Comparison of ENCODE assay signal across 18 mouse cellular contexts in genomic region chr6:12602161-12602560, GRCm38 (mm10).
"Had no signal": no experiment of that assay in that cellular context is flagged by ENCODE, and none has a peak within 500 bp of the region (broad histone marks: within the 10 kb centered on the region; RNA-seq: fewer than 3 reads in every experiment).

No protein-coding gene starts in this region.

- H3K4me3 ChIP-seq: limb, embryonic 12.5 days; limb, embryonic 15.5 days; neural tube, embryonic 13.5 days; stomach, embryonic 15.5 days had no signal

- H3K4me2 ChIP-seq: limb, embryonic 12.5 days; limb, embryonic 15.5 days; liver, embryonic 11.5 days; lung, embryonic 14.5 days; neural tube, embryonic 13.5 days; stomach, embryonic 15.5 days had no signal

- H3K9me3 ChIP-seq: limb, embryonic 12.5 days; limb, embryonic 15.5 days; neural tube, embryonic 13.5 days; stomach, embryonic 15.5 days had no signal

- DNase-seq: kidney, adult 18-20 months; kidney, adult 9 months; kidney, postnatal 14 days; kidney, postnatal 4 days; left cerebral cortex, postnatal 4 days; liver, postnatal 0 days; lung, embryonic 14.5 days; right cerebral cortex, postnatal 25 days; spleen, adult 18-20 months; thymus, postnatal 25 days had no signal

- H3K27me3 ChIP-seq: limb, embryonic 12.5 days; limb, embryonic 15.5 days; neural tube, embryonic 13.5 days; stomach, embryonic 15.5 days had no signal

- ATAC-seq: liver, postnatal 0 days; lung, postnatal 0 days had no signal

- H3K4me1 ChIP-seq: limb, embryonic 12.5 days; limb, embryonic 15.5 days; stomach, embryonic 15.5 days had no signal

- H3K9ac ChIP-seq: limb, embryonic 12.5 days; limb, embryonic 15.5 days; liver, embryonic 14.5 days; liver, postnatal 0 days; lung, embryonic 14.5 days; neural tube, embryonic 13.5 days; stomach, embryonic 15.5 days had no signal

- H3K36me3 ChIP-seq: limb, embryonic 12.5 days; limb, embryonic 15.5 days; neural tube, embryonic 13.5 days; stomach, embryonic 15.5 days had no signal

- H3K27ac ChIP-seq: limb, embryonic 12.5 days; limb, embryonic 15.5 days; liver, embryonic 14.5 days; macrophage; neural tube, embryonic 13.5 days; stomach, embryonic 15.5 days had no signal
